Mouse (Mus musculus) naive thymus-derived CD4-positive, alpha-beta T cell, adult 2 months (primary cell): ENCODE results near the gene Gjb3.

ENCODE experiments used
- DNase-seq: peaks from one replicate; pipeline ENCODE4 v3.0.0-alpha.2; 2011; ENCODE audit warnings: low read depth

Gene Gjb3

DNA sequence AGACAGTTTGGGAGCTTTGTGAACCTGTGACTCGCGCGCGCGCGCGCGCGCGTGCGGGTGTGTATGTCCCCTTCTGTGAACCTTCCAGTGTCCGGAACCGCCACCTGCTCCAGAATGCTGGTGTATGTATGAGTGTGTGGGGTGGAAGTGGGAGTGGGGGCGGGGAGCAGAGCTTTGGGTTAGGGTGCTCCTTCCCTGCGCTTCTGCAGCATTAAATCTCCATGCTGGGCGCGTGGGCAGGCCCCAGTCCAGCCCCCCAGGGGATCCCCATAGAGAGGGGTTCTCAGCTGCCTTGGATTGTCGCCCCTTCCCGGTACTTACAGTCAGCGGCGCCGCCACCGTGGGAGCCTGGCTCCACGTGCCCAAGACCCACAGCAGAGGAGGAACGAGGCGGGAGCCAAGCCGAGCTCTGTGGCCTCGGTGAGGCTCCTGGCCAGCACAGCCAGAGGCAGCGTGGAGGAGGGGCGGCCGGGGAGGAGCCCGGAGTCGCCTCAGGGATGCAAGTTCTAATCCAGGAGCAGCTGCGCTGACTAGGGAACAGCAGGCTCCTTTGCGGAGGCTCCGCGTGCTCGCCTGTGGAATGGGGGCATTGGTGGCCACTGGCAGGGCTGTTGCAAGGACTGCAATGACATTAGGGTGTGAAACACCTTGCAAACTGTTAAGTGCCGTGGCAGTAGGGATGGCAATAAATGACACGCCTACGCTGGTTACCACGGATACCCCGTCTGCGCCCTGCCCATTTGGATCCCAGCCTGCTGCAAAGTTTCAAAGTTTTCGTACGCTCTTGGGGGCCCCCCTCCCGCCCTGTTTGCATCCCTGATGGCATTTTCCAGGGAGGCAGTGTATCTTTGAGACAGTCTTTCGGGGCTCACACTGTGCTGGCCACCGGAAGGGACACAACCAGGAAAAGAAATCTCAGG is at the start of gene Gjb3:
Gjb3 (minus strand) TSS at position 664 of the 920 bp plus-strand sequence.
- DNase-seq = no peak

DNA sequence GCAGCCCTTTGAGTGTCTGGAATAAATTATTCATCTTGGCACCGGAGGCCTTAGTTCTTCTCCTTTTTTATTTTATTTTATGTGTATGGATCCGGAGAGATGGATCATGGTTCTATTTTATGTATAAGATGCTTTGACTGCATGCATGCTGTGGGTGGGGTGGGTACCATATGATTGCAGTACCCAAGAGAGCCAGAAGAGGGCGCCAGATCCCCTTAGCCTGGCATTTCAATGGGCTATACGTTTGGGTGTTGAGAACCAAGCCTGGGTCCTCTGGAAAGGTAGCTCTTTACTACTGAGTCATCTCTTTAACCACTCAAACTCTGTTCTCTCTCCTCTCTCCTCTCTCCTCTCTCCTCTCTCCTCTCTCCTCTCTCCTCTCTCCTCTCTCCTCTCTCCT is 46.7 kb upstream of the Gjb3 start:
- peak; percentile 15 for DNase-seq

GRCm38 (mm10) chr4:127375541-127376177 is 45.0 kb upstream of the Gjb3 start:
- DNase-seq = no peak

DNA sequence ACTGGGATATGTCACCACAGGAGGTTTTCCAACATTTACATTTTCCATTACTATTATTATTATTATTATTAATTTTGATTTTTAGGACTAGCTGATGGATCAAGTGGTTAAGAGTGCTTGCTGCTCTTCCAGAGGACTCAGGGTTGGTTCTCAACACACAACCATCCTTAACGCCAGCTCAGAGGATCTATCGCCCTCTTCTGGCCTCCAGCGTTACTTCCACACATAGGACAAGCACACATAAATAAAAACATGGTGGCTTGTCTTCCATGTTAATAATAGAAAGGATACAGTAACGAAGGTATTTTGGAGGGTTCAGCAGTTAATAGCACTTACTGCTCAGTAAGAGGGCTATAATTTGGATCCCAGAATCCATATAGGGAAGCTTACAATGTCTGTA is 44.0 kb upstream of the Gjb3 start:
- DNase-seq = no peak

- no peak for DNase-seq
These were observed 42.8 kb upstream of the Gjb3 start for GRCm38 (mm10) chr4:127373491-127373890.

- DNase-seq = no peak
These were observed 40.9 kb upstream of the Gjb3 start for GRCm38 (mm10) chr4:127371546-127371945.

GRCm38 (mm10) chr4:127370447-127370846 is 39.8 kb upstream of the Gjb3 start:
- peak; percentile 2 for DNase-seq

GRCm38 (mm10) chr4:127368379-127368973 is 37.8 kb upstream of the Gjb3 start:
- peak; percentile 32 for DNase-seq

- DNase-seq = no peak
These were observed 35.2 kb upstream of the Gjb3 start for GRCm38 (mm10) chr4:127365834-127366233.

DNA sequence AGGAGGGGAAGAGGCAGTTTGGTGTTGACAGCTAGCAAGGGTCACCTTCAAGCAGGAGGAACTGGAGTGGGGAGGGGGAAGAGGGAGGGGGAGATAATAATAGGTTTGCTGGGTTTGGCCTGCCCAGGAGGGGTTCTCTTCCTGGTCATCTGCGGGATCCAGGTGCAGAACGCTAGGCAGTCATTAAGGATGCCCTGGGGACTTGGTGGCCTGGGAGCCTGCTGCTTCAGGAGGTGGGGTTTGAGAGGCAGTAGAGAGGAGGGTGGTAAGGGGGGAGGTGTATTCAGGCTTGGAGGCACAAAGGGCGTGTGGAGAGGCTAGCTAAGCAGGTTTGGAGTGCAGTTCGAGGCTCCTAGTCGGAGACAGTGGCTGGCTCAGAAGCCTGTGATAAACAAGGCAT is 34.8 kb upstream of the Gjb3 start:
- no peak for DNase-seq

GRCm38 (mm10) chr4:127364431-127364830 is 33.8 kb upstream of the Gjb3 start:
- no peak for DNase-seq

GRCm38 (mm10) chr4:127363331-127363730 is 32.7 kb upstream of the Gjb3 start:
- DNase-seq = peak; percentile 3

DNA sequence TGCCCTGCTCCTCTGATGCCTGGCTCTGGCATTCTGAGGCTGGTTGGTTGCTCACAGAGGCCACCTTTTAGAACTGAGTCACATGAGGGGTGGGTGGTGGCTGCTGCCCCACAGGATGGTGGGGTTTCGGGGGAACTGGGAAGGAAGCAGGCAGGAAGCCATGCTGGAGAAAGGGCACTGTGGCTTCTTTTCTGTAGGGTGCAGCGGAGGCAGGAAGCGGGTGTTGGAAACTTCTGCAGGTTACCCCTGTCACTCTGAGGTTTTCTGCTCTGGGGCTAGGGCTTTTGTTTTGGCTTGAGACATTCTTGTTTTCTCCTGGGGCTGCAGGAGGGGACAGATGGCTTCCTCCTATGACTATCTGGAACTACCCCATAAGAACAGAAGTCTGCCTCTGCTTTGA is 31.9 kb upstream of the Gjb3 start:
- no peak for DNase-seq

DNA sequence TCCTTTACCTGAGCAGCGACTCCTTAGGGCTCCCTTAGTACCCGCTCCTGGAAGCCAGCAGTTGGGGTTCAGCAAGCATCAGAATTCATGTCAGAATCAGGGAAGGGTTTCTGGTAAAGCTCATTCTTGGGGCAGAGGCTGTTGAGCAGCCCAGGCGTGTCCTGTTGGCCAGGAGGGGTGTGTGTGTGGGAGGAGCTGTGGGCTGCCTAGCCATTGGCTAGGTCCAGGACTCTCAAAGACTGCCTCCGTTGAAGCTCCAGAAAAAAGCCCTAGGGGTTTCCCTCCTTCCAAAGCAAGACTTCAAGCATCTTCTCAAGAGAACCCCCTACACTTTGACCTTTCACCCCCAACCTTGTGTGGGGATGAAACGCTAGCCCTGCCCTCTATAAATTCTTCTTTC is 27.4 kb upstream of the Gjb3 start, which contains the start of gene Gjb5:
Gjb5 (minus strand) TSS at position 164 of the 400 bp plus-strand sequence.
- DNase-seq = no peak

DNA sequence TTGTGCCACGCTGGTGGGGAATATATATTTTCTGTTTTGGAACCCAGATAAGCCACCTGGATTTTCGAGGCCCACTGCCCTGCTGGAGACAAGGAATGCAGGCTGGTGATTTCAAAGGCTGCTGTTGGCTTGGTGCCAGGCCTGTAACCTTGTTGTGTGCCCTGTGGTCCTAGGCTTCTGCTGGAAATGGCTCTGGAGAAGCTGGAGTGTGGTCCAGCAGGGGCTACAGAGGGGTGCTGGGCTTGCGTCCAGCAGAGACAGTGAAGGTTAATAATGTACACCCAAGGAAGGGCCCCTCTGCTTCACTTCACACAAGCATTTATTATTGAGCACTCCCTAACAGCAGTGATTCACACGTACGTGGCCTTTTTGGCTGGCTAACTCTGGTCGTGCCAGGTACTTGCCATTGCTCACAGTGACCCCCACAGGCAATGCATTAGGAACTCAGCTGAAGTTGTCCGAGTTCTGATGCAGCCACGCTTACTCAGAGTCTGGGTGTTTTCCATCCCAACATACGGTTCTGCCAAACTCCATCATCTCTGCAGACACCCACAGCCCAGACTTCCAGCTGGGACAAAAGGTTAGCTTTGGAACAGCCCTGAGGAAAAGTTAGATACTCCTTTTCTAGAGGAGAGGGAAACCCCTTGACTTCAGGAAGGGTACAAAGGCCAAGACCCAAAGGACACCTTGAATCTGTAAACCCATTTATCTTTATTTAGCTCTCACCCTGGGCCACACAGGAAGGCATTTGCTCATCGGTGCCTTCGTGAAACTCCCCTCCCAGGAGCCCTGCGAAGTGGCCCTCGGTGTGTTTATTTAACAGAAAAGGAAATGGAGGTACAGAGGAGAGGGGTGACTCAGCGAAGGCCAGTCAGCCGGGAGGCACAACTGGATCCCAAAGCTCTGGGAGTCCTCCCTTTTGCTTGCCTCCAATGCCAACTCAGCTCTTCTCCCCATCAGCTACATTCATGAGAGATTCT is 24.2 kb upstream of the Gjb3 start:
- no peak for DNase-seq

DNA sequence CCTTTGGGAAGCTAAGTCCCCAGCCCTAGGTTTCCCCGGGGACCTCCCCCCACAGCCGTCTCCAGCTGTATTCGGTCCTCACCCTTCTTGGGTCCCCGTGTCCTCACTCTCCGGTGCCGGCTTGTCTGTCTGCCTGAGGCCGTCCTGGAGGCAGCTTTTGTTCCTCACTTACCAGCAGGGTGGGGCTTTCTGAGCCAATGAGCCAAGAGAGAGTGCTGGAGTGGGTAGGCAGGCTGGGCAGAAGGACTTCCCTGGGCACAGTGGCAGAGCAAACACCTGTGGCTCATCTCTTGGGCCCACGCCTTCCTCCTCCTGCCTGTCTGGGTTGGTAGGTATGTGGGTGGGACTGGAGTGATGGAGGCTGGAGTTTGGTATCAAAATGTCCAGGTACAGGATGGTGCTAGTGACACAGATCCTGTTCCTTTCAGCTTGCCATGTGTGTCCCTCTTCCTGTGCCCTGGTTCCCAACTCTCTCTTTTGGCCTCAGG is 23.4 kb upstream of the Gjb3 start, which contains the start of gene Gjb4:
Gjb4 (minus strand) TSS at position 131 of the 488 bp plus-strand sequence.
- DNase-seq = no peak

DNA sequence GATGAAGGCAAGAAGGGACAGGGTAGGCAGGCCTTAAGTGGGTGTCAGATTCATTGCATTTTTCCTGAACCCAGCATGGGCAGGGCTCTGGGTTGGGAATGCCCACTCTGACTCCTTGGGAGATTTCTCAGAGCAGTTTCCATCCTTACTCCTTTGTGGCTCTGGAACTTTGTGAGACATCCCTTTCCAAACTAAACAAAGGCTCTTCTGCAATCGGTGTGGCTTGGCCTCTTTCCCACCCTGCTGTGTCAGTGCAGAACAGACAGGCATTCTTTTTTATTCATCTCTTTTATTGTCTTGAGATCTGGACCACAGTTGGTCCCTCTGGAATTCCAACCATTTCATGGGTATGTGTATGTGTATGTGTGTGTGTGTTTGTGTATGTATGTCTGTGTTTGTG is 21.9 kb upstream of the Gjb3 start:
- DNase-seq = no peak

DNA sequence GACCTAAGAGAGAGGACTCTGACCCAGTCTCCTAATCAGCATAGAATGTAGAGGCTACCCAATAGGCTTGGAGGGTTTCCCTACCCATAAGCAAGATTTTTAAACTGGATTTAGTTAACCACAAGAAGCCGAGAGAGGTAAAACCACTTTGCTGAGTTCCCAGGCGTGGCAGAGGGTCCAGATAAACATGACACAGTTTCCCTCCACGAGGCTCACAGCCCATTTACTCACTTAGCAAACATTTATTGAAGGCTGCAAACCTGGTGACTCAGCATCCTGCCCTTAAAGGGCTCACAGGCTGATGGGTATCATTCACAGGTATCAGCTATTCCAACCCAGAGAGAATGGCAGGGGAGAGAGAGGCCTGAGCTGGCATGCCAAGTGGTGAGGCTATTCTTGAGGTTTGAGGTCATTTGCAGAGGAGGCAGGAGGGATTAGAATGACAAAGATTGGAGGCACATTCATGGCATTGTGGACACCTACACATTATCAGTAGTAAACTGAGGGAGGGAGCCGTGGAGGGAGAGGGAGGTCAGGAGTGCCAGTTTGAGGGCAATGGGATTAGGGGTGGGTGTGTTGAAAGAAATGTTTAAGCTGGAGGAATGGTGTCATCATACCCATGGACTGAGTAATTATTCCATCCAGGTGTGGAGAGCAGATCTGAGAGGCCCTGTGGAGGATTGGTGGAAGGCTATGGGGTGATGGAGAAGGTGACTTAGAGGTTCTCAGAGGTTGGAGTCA is 19.1 kb upstream of the Gjb3 start:
- no peak for DNase-seq

GRCm38 (mm10) chr4:127345000-127345399 is 14.4 kb upstream of the Gjb3 start:
- no peak for DNase-seq

DNA sequence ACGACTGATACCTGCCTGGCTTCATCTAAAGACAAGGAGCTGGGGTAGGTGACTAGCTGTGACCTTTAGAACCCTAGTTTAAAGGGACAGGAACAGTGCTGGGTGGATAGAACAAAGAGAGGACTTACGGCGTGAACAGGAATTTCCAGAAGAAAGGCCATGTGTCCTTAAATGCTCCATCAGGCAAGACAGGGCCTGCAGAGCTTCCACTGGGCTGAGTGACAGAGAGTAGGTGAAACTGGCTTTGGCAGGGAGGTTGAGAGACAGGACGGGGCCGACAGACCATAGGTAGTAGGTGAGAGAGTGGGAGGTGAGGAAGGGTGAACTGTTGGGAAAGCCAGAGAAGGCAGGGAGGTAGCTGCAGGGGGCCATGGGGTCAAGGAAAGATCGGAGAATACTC is 10.7 kb upstream of the Gjb3 start:
- no peak for DNase-seq

- DNase-seq = no peak
These were observed 7.0 kb upstream of the Gjb3 start for GRCm38 (mm10) chr4:127337668-127338067.
